Comparison of ENCODE assay signal across 20 mouse cellular contexts in the genomic region with DNA sequence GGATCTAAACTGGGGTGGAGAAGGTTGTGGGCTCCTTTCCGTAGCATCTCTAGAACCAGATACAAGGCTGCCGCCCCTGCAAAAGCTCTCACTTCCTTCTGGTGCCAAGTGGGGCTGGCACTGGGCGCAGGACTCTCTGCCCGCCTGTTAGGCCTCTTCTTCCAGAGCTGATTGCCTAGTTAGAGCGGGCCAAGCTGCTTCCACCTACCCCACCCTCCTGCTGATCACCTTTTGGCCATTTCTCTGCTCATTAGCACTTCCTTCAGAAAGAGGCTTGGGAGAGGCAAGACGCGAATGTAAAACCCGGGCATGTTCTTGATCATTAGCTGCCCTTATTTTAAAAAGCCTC.
DNase-seq lines count a peak whose midpoint lies in the region; ATAC-seq lines count a peak whose summit lies in the region.
"Had no signal": no experiment of that assay in that cellular context is flagged by ENCODE, and none has a peak within 500 bp of the region (broad histone marks: within the 10 kb centered on the region; RNA-seq: fewer than 3 reads in every experiment).

No protein-coding gene starts in this region.

- DNase-seq in frontal cortex, postnatal 14 days (ENCODE audit: low spot score in 2 of 2) = no peak
- DNase-seq in cerebellum, adult 18-20 months = peak; percentile 27 to 29
- peak; percentile 62 to 78 for DNase-seq in cerebellum, postnatal 14 days
- DNase-seq in layer of hippocampus, postnatal 25 days (ENCODE audit: extremely low spot score in 1 of 2, low spot score in 1 of 2) = no peak
- DNase-seq: adrenal gland, postnatal 25 days; embryo, embryonic 11 days; forebrain, postnatal 0 days; heart, adult 18-20 months; kidney, adult 18-20 months; kidney, postnatal 10 days had no signal

- WGBS in heart, embryonic 14.5 days = 69% methylated on average over 8 of the region's 8 CpGs
- WGBS in heart, embryonic 11.5 days (ENCODE audit: insufficient replicate concordance) = 55% methylated on average over 8 of the region's 8 CpGs

- no peak overlapping the region for H3K9ac ChIP-seq in heart, embryonic 14.5 days (ENCODE audit: low read length)
- no peak overlapping the region for H3K9ac ChIP-seq in heart, embryonic 11.5 days (ENCODE audit: low read depth, low read length)
- H3K9ac ChIP-seq: forebrain, postnatal 0 days; limb, embryonic 15.5 days; liver, embryonic 15.5 days had no signal

- no peaks in the 10 kb centered on the region for H3K36me3 ChIP-seq in heart, embryonic 14.5 days (ENCODE audit: control insufficient read depth, insufficient read depth, low read length)
- 0 out of 2 replicates have a peak, but pooled peaks cover 4% of the 10 kb centered on the region for H3K36me3 ChIP-seq in heart, embryonic 11.5 days (ENCODE audit: control insufficient read depth, insufficient read depth, low read length)
- H3K36me3 ChIP-seq: liver, embryonic 15.5 days had no signal

- 0 out of 2 replicates have a peak overlapping the region, but pooled peaks have one; percentile 10 for H3K4me2 ChIP-seq in heart, embryonic 14.5 days (ENCODE audit: low read length)
- no peak overlapping the region; the same call in 1 of the 2 replicates for H3K4me2 ChIP-seq in heart, embryonic 11.5 days
- H3K4me2 ChIP-seq: limb, embryonic 15.5 days; liver, embryonic 15.5 days had no signal

- no peak overlapping the region for H3K4me3 ChIP-seq in heart, embryonic 14.5 days (ENCODE audit: control insufficient read depth in 1 of 2, insufficient read depth in 1 of 2, low read depth in 1 of 2, low read length in 2 of 2)
- no peak overlapping the region for H3K4me3 ChIP-seq in heart, embryonic 11.5 days (ENCODE audit: low read depth, low read length)
- H3K4me3 ChIP-seq: hindbrain, embryonic 10.5 days; layer of hippocampus, adult 2 months; limb, embryonic 15.5 days; liver, embryonic 15.5 days; midbrain, embryonic 10.5 days had no signal

- peaks cover 6% of the 10 kb centered on the region for H3K9me3 ChIP-seq in heart, embryonic 14.5 days (ENCODE audit: control insufficient read depth, low read length)
- peaks cover 4% of the 10 kb centered on the region for H3K9me3 ChIP-seq in heart, embryonic 11.5 days (replicated peaks; ENCODE audit: control insufficient read depth, low read length)
- H3K9me3 ChIP-seq: limb, embryonic 15.5 days; liver, embryonic 15.5 days had no signal

- H3K27me3 ChIP-seq in heart, embryonic 14.5 days (ENCODE audit: control insufficient read depth, insufficient read depth, low read length) = no peaks in the 10 kb centered on the region
- H3K27me3 ChIP-seq in heart, embryonic 11.5 days (ENCODE audit: control insufficient read depth, insufficient read depth, low read length) = no peaks in the 10 kb centered on the region; the same call in 1 of the 2 replicates
- H3K27me3 ChIP-seq: CH12.LX; limb, embryonic 15.5 days; liver, embryonic 15.5 days had no signal

- ATAC-seq in frontal cortex, adult (ENCODE audit: low TSS enrichment) = peak; percentile 79
- no peak for ATAC-seq in heart, embryonic 14.5 days (ENCODE audit: insufficient number of reproducible peaks, insufficient read depth, low FRiP score, low read depth)
- no peak for ATAC-seq in heart, embryonic 11.5 days (replicated peaks; ENCODE audit: insufficient number of reproducible peaks, low FRiP score, low TSS enrichment)
- ATAC-seq: forebrain, postnatal 0 days had no signal

- no peak overlapping the region for H3K27ac ChIP-seq in heart, embryonic 14.5 days (replicated peaks in 1 of 2; ENCODE audit: control insufficient read depth in 1 of 2, insufficient read depth in 1 of 2, low read depth in 2 of 2, low read length in 2 of 2)
- no peak overlapping the region for H3K27ac ChIP-seq in heart, embryonic 11.5 days (ENCODE audit: low read depth, low read length)
- H3K27ac ChIP-seq: hindbrain, embryonic 10.5 days; layer of hippocampus, adult 2 months; limb, embryonic 15.5 days; liver, embryonic 15.5 days; macrophage; midbrain, embryonic 10.5 days had no signal

- peaks cover 2 to 14% of the 10 kb centered on the region in 2 experiments; a peak in 3 of 4 replicates for H3K4me1 ChIP-seq in heart, embryonic 14.5 days (ENCODE audit: control insufficient read depth in 2 of 2, insufficient read depth in 2 of 2, low read length in 2 of 2)
- H3K4me1 ChIP-seq in heart, embryonic 11.5 days (ENCODE audit: control insufficient read depth, insufficient read depth, low read length) = no peaks in the 10 kb centered on the region
- H3K4me1 ChIP-seq: hindbrain, embryonic 10.5 days; liver, embryonic 15.5 days; midbrain, embryonic 10.5 days had no signal

Comparison
In these comparisons a context has a peak if more than half of its experiments do, and no peak if none do; other contexts are left out.
1. DNase-seq: peak in cerebellum, adult 18-20 months (2 of 2) and cerebellum, postnatal 14 days (2 of 2); none in frontal cortex, postnatal 14 days (0 of 2) and layer of hippocampus, postnatal 25 days (0 of 2).